Mouse (Mus musculus) liver, embryonic 16.5 days (tissue): ENCODE measurements around the gene Adamtsl1. TPM values are rescaled to one million over a fixed set of nuclear protein-coding genes. Genes with fewer than 3 reads are reported as not detected.

ENCODE experiments used
- ATAC-seq: fragments of 200-750 bp; cut with Nextera tagmentation; 2 replicates; pipeline ENCODE4 v1.8.0; 2017; ENCODE audit warnings: low read depth, mild to moderate bottlenecking, moderate number of reproducible peaks, moderate library complexity
- H3K27ac ChIP-seq: fragments of 300-500 bp; sonication (generic); 2 replicates; pipeline ENCODE4 v1.5.1; 2014; ENCODE audit warnings: mild to moderate bottlenecking, low read length
- H3K27me3 ChIP-seq: fragments of 300-500 bp; sonication (generic); 2 replicates; pipeline ENCODE4 v1.6.1; 2014; ENCODE audit warnings: low read depth, low read length, mixed read lengths; ENCODE audit not compliant: control insufficient read depth, insufficient read depth
- H3K36me3 ChIP-seq: fragments of 300-500 bp; sonication (generic); 2 replicates; pipeline ENCODE4 v1.6.1; 2014; ENCODE audit warnings: mild to moderate bottlenecking; ENCODE audit not compliant: control insufficient read depth, insufficient read depth
- H3K4me1 ChIP-seq: fragments of 300-500 bp; sonication (generic); 2 replicates; pipeline ENCODE4 v1.6.1; 2014; ENCODE audit warnings: low read depth, low read length, mixed read lengths; ENCODE audit not compliant: control insufficient read depth
- H3K4me2 ChIP-seq: fragments of 300-500 bp; sonication (generic); 2 replicates; pipeline ENCODE4 v1.6.1; 2014; ENCODE audit warnings: low read depth, low read length, mixed read lengths
- H3K4me3 ChIP-seq: fragments of 300-500 bp; sonication (generic); 2 replicates; pipeline ENCODE4 v1.5.1; 2014; ENCODE audit warnings: low read depth, mild to moderate bottlenecking, low read length
- H3K9ac ChIP-seq: fragments of 300-500 bp; sonication (generic); 2 replicates; pipeline ENCODE4 v1.6.1; 2014; ENCODE audit warnings: low read depth, low read length
- H3K9me3 ChIP-seq: fragments of 300-500 bp; sonication (generic); replicated peaks from 2 replicates; pipeline ENCODE4 v1.6.1; 2016; ENCODE audit warnings: low read length; ENCODE audit not compliant: control insufficient read depth
- WGBS: fragments of 180-500 bp; shearing (Covaris S2); extraction: QIAGEN DNeasy Blood & Tissue Kit; methylation state at CpG from one replicate; pipeline ENCODE4 v1.1.7; 2014; ENCODE audit not compliant: insufficient replicate concordance; 5-methylcytosine and 5-hydroxymethylcytosine counted together
- polyA plus RNA-seq: library from polyadenylated mRNA; unstranded; fragments of >200 nt; fragmentation: Nextera tagmentation; extraction: Ambion mirVana; gene quantifications from 2 replicates; pipeline ENCODE4 v1.2.1, GENCODE M21; 2015

The Adamtsl1 gene
- polyA plus RNA-seq, 1 experiment from 2014 or later, result 0.67 TPM

- Histone ChIP-seq H3K36me3 (no peaks in the 10 kb centered on the region), H3K27me3 (no peaks in the 10 kb centered on the region), H3K4me1 (no peaks in the 10 kb centered on the region), H3K27ac (no peak overlapping the region), H3K4me2 (no peak overlapping the region), H3K4me3 (no peak overlapping the region), H3K9me3 (no peaks in the 10 kb centered on the region), H3K9ac (no peak overlapping the region)
- no peak for ATAC-seq
- 71% methylated on average over 9 of the region's 9 CpGs for WGBS
These were observed 894.4 kb downstream of the Adamtsl1 start for GRCm38 (mm10) chr4:86408421-86408820.

DNA sequence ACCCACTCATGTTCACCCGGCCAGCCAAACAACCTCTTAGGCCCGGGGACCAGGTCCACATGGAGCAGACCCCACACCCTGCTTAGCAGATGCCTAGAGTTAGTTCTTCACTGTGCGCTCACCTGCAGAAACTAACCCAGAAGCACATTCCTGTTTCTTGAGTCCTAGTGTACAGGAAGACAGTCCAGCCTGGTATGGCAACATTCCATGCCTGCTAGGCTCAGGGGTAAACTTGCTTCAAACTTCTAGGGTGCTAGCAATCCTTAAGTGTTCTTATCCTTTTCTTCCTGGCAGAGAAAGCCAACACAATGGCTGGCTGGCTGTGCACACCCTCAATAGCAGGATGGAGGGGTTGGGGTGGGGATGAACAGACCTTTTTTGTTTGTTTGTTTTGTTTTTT is 897.0 kb downstream of the Adamtsl1 start:
- no peaks in the 10 kb centered on the region for H3K36me3 ChIP-seq
- H3K27ac ChIP-seq, result no peak overlapping the region
- WGBS, result 58% methylated on average over 3 of the region's 3 CpGs
- H3K9me3 ChIP-seq, result no peaks in the 10 kb centered on the region
- no peak overlapping the region for H3K4me3 ChIP-seq
- no peaks in the 10 kb centered on the region for H3K4me1 ChIP-seq
- H3K4me2 ChIP-seq, result no peak overlapping the region
- no peak for ATAC-seq
- H3K27me3 ChIP-seq, result no peaks in the 10 kb centered on the region
- H3K9ac ChIP-seq, result no peak overlapping the region

GRCm38 (mm10) chr4:86413388-86413787 is 899.4 kb downstream of the Adamtsl1 start:
- no peak overlapping the region for H3K9ac ChIP-seq
- WGBS, result 54% methylated on average over 3 of the region's 3 CpGs

GRCm38 (mm10) chr4:86416401-86417025 is 902.5 kb downstream of the Adamtsl1 start:
- WGBS, result 59% methylated on average over 15 of the region's 15 CpGs
- no peak for ATAC-seq

More at GRCm38 (mm10) chr4:86413388-86413787, 899.4 kb downstream of the Adamtsl1 start:
- Histone ChIP-seq H3K4me1 (no peaks in the 10 kb centered on the region), H3K27ac (no peak overlapping the region), H3K4me2 (no peak overlapping the region), H3K4me3 (no peak overlapping the region), H3K27me3 (no peaks in the 10 kb centered on the region), H3K36me3 (no peaks in the 10 kb centered on the region), H3K9me3 (no peaks in the 10 kb centered on the region)
- ATAC-seq, result no peak

GRCm38 (mm10) chr4:86422586-86422985 is 908.6 kb downstream of the Adamtsl1 start:
- no peak for ATAC-seq
- Histone ChIP-seq H3K9ac (no peak overlapping the region), H3K27me3 (no peaks in the 10 kb centered on the region), H3K4me3 (no peak overlapping the region), H3K27ac (no peak overlapping the region), H3K4me1 (no peaks in the 10 kb centered on the region), H3K36me3 (no peaks in the 10 kb centered on the region), H3K4me2 (no peak overlapping the region), H3K9me3 (no peaks in the 10 kb centered on the region)
- WGBS, result 66% methylated on average over 6 of the region's 6 CpGs

More at GRCm38 (mm10) chr4:86416401-86417025, 902.5 kb downstream of the Adamtsl1 start:
- H3K4me1 ChIP-seq, result no peaks in the 10 kb centered on the region
- H3K27me3 ChIP-seq, result no peaks in the 10 kb centered on the region
- H3K36me3 ChIP-seq, result no peaks in the 10 kb centered on the region
- no peak overlapping the region for H3K27ac ChIP-seq
- no peak overlapping the region for H3K4me2 ChIP-seq
- no peak overlapping the region for H3K4me3 ChIP-seq
- no peaks in the 10 kb centered on the region for H3K9me3 ChIP-seq
- H3K9ac ChIP-seq, result no peak overlapping the region

- Histone ChIP-seq H3K4me2 (no peak overlapping the region), H3K9me3 (no peaks in the 10 kb centered on the region), H3K4me1 (no peaks in the 10 kb centered on the region), H3K27ac (no peak overlapping the region), H3K27me3 (no peaks in the 10 kb centered on the region), H3K4me3 (no peak overlapping the region), H3K36me3 (no peaks in the 10 kb centered on the region), H3K9ac (no peak overlapping the region)
- ATAC-seq, result no peak
- 55% methylated on average over 7 of the region's 7 CpGs for WGBS
These were observed 911.6 kb downstream of the Adamtsl1 start for GRCm38 (mm10) chr4:86425581-86425980.

DNA sequence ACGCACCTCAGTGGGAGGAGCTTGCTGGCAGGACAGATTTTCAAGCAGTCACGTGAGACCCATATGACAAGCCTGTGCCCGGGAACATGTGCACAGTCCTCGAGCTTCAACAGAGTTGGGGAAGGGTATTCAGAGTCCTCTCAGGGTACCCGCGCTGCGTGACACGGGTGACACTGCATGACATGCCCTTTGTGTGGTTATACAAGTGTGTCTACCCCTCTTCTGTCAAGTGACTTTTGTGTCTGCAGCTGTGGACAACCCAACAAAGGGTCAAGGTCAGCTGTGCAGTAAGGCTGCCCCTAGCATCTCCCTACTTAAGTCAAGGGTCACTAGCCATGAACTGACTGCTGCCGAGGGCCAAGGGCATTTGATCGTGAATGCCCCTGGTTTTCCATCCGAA is 912.6 kb downstream of the Adamtsl1 start:
- H3K36me3 ChIP-seq, result no peaks in the 10 kb centered on the region
- H3K27ac ChIP-seq, result no peak overlapping the region
- H3K27me3 ChIP-seq, result no peaks in the 10 kb centered on the region
- no peak overlapping the region for H3K4me3 ChIP-seq
- H3K4me2 ChIP-seq, result no peak overlapping the region
- no peaks in the 10 kb centered on the region for H3K4me1 ChIP-seq
- 68% methylated on average over 11 of the region's 11 CpGs for WGBS
- H3K9ac ChIP-seq, result no peak overlapping the region
- no peak for ATAC-seq
- H3K9me3 ChIP-seq, result no peaks in the 10 kb centered on the region

DNA sequence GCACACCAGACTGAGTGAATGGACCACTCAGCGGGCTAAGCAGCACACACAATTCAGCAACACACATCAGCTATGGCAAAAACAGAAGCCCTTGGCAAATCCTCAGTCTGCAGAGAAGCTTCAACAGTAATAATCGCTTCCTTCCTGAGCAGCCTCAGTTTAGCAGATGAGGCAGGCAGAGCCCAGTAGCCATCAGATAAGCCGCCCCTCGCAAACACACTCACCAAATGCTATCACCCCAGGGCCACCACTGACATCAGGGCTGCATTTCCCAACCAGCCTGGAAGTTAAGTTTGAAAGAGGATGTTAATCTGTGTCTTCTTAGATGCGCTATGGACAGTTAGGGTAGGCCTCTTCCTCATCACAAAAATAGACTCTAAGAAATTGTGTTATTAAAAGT is 913.3 kb downstream of the Adamtsl1 start:
- Histone ChIP-seq H3K4me1 (no peaks in the 10 kb centered on the region), H3K27me3 (no peaks in the 10 kb centered on the region), H3K4me3 (no peak overlapping the region), H3K9me3 (no peaks in the 10 kb centered on the region), H3K4me2 (no peak overlapping the region), H3K9ac (no peak overlapping the region), H3K36me3 (no peaks in the 10 kb centered on the region), H3K27ac (no peak overlapping the region)
- no peak for ATAC-seq
- WGBS, result 30% methylated on average over 5 of the region's 5 CpGs

DNA sequence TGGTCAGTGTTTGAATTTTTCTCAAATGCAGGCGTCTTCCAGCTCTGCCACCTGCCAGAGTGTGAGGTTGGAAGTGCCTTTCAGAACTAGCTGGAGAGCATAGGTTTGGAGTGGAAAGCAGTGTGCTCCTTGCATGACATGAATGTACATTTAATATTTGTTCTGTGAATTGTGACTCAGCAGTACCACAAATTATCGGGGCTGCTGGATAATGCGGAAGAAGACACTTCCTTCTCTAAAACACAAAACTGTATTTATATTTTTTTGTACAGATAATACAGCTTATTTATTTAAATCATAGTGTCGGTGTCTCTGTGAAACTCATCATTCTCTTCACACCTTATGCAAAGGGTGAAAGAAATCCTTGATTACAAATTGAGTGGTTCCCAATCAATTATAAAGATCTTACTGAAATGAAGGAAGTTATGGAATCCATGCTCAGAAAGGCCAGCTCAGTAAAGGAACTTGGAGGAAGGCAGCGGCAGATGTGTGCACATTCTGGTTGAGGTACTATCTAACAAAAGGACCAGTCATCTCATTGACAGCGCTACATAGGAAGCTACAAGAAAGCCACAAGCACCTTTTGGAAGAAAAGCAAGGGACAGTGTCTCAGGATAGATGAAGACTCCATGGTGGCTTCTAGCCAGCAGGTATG is 914.2 kb downstream of the Adamtsl1 start:
- H3K27me3 ChIP-seq, result no peaks in the 10 kb centered on the region
- ATAC-seq, result no peak
- no peaks in the 10 kb centered on the region for H3K9me3 ChIP-seq
- no peaks in the 10 kb centered on the region for H3K4me1 ChIP-seq
- no peak overlapping the region for H3K4me3 ChIP-seq
- H3K9ac ChIP-seq, result no peak overlapping the region
- no peaks in the 10 kb centered on the region for H3K36me3 ChIP-seq
- H3K27ac ChIP-seq, result no peak overlapping the region
- no peak overlapping the region for H3K4me2 ChIP-seq
- WGBS, result 38% methylated on average over 6 of the region's 6 CpGs
